In genomic region chr13:32801693-32802221, GRCm38 (mm10) we compare ENCODE assay signal across 8 mouse cellular contexts. TPM values are rescaled to one million over a fixed set of nuclear protein-coding genes. Genes with fewer than 3 reads are reported as not detected.
DNase-seq lines count a peak whose midpoint lies in the region; ATAC-seq lines count a peak whose summit lies in the region.

Wrnip1 (plus strand) TSS chr13:32802038.

- H3K4me1 ChIP-seq in hindbrain, embryonic 12.5 days, result peaks cover 18% of the 10 kb centered on the region

- no peaks in the 10 kb centered on the region for H3K27me3 ChIP-seq in hindbrain, embryonic 12.5 days

- peak; percentile 99 for DNase-seq in NIH3T3 (ENCODE audit: low read depth)
- peak; percentile 98 for DNase-seq in cerebellum, postnatal 10 days
- DNase-seq in frontal cortex, postnatal 10 days (ENCODE audit: low spot score in 2 of 2), result peak; percentile 98
- peak; percentile 96 to 99 for DNase-seq in layer of hippocampus, postnatal 14 days (ENCODE audit: low spot score in 2 of 2)
- DNase-seq in lung, postnatal 14 days, result peak; percentile 95
- DNase-seq in retina, adult 2 months (ENCODE audit: low read depth, low spot score), result peak; percentile 99
- DNase-seq in thymus, postnatal 36 days, result peak; percentile 92 to 96

- peaks cover 7% of the 10 kb centered on the region for H3K36me3 ChIP-seq in hindbrain, embryonic 12.5 days

- peak; percentile 99 for ATAC-seq in hindbrain, embryonic 12.5 days (ENCODE audit: low FRiP score)

- H3K27ac ChIP-seq in hindbrain, embryonic 12.5 days, result peak within 1 kb of the TSS; percentile 90

- H3K9ac ChIP-seq in hindbrain, embryonic 12.5 days, result peak within 1 kb of the TSS; percentile 88

- peak within 1 kb of the TSS; percentile 87 for H3K4me3 ChIP-seq in hindbrain, embryonic 12.5 days

- peak within 1 kb of the TSS; percentile 65 for H3K4me2 ChIP-seq in hindbrain, embryonic 12.5 days (replicated peaks)

- no peaks in the 10 kb centered on the region for H3K9me3 ChIP-seq in hindbrain, embryonic 12.5 days (replicated peaks)

- 0% methylated on average over 51 of the region's 51 CpGs for WGBS in hindbrain, embryonic 12.5 days

RNA-seq across cellular contexts. Expression of gene Wrnip1, which starts in this region (rescaled TPM):
- polyA plus RNA-seq in hindbrain, embryonic 12.5 days (2016; fragmentation: Nextera tagmentation; extraction: Ambion mirVana), result 33.9 and 41.3 TPM in 2 replicates
- total RNA-seq in layer of hippocampus, postnatal 14 days (2021), result 10 to 100 TPM; 53.5 to 54.8 TPM

Comparison
In these comparisons a context has a peak if more than half of its experiments do, and no peak if none do; other contexts are left out.
1. Peak in every context shown above with its lines: DNase-seq, ATAC-seq, H3K4me3 ChIP-seq and H3K27ac ChIP-seq.